ENCODE assay signal across 16 mouse cellular contexts in the genomic region with DNA sequence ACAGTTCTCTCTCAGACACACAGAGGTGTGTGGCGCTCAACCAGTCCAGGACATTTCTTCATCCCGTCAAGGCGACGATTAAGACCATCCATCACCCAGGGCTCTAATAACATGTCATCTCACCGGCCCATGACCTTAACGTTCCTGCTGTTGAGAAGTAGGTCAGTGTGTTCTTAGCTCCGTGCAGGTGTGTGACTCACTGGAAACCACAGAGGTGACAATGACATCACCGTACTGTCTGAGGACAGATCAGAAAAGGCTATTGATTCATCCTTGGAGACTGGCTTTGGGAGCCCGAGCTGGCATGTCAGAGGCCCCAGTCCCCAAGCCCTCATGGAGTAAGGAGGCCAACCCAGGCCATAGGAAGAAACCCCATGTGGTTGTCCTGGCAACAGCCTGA.
A peak's percentile ranks its signal among the peaks of the same experiment; 100 is the strongest.
DNase-seq lines count a peak whose midpoint lies in the region; ATAC-seq and TF ChIP-seq lines count a peak whose summit lies in the region.
"Had no signal": no experiment of that assay in that cellular context is flagged by ENCODE, and none has a peak within 500 bp of the region (broad histone marks: within the 10 kb centered on the region; RNA-seq: fewer than 3 reads in every experiment).

No protein-coding gene starts in this region.

- WGBS in stomach, postnatal 0 days, result 59% methylated on average over 9 of the region's 9 CpGs
- 73% methylated on average over 9 of the region's 9 CpGs for WGBS in kidney, embryonic 15.5 days

- no peak overlapping the region for H3K9ac ChIP-seq in stomach, postnatal 0 days (ENCODE audit: low read length)
- no peak overlapping the region for H3K9ac ChIP-seq in kidney, embryonic 15.5 days
- H3K9ac ChIP-seq: forebrain, embryonic 12.5 days; liver, embryonic 13.5 days had no signal

- H3K9me3 ChIP-seq in stomach, postnatal 0 days (ENCODE audit: control insufficient read depth, low read length), result no peaks in the 10 kb centered on the region
- no peaks in the 10 kb centered on the region for H3K9me3 ChIP-seq in kidney, embryonic 15.5 days (replicated peaks)
- H3K9me3 ChIP-seq: forebrain, embryonic 12.5 days; liver, embryonic 13.5 days had no signal

- no peaks in the 10 kb centered on the region; the same call in 1 of the 2 replicates for H3K4me1 ChIP-seq in stomach, postnatal 0 days (replicated peaks; ENCODE audit: control insufficient read depth, insufficient read depth)
- peaks cover 42% of the 10 kb centered on the region for H3K4me1 ChIP-seq in kidney, embryonic 15.5 days

- TF ChIP-seq CTCF in stomach, postnatal 0 days (IDR thresholded peaks at IDR 0.05; ENCODE audit: low read depth), result no peak

- peak; percentile 34 for DNase-seq in adrenal gland, adult 8-10 months
- DNase-seq in adrenal gland, postnatal 25 days, result no peak
- DNase-seq in retina, postnatal 1 day, result peak; percentile 29
- no peak for DNase-seq in retina, embryonic 14.5 days (ENCODE audit: low spot score)
- DNase-seq in stomach, postnatal 0 days (ENCODE audit: low spot score), result no peak
- peak; percentile 43 for DNase-seq in thymus, postnatal 4 days
- no peak for DNase-seq in embryo, embryonic 10 days (ENCODE audit: low spot score)
- DNase-seq: cerebellum, adult 18-20 months; gastrocnemius, postnatal 25 days; kidney, adult 8-10 months; liver, embryonic 13.5 days; spleen, adult 18-20 months had no signal

- no peak overlapping the region for H3K27ac ChIP-seq in stomach, postnatal 0 days (replicated peaks)
- H3K27ac ChIP-seq in kidney, embryonic 15.5 days, result no peak overlapping the region
- H3K27ac ChIP-seq: forebrain, embryonic 12.5 days; liver, embryonic 13.5 days had no signal

- TF ChIP-seq EP300 in stomach, postnatal 0 days (optimal IDR thresholded peaks at IDR 0.05), result no peak

- peak; percentile 75 for ATAC-seq in stomach, postnatal 0 days (ENCODE audit: low FRiP score, low TSS enrichment)
- no peak for ATAC-seq in kidney, embryonic 15.5 days (replicated peaks; ENCODE audit: low FRiP score)
- ATAC-seq: midbrain, embryonic 16.5 days; Patski had no signal

- no peak overlapping the region for H3K4me2 ChIP-seq in stomach, postnatal 0 days (replicated peaks; ENCODE audit: low read depth)
- H3K4me2 ChIP-seq in kidney, embryonic 15.5 days, result no peak overlapping the region
- H3K4me2 ChIP-seq: forebrain, embryonic 12.5 days; liver, embryonic 13.5 days had no signal

- H3K4me3 ChIP-seq in stomach, postnatal 0 days (ENCODE audit: low read depth, low read length), result no peak overlapping the region
- H3K4me3 ChIP-seq in kidney, embryonic 15.5 days (replicated peaks), result no peak overlapping the region
- H3K4me3 ChIP-seq: forebrain, embryonic 12.5 days; liver, embryonic 13.5 days had no signal

- no peaks in the 10 kb centered on the region for H3K27me3 ChIP-seq in stomach, postnatal 0 days (ENCODE audit: control insufficient read depth, insufficient read depth, low read length)
- H3K27me3 ChIP-seq in kidney, embryonic 15.5 days, result no peaks in the 10 kb centered on the region
- H3K27me3 ChIP-seq: liver, embryonic 13.5 days had no signal

- no peaks in the 10 kb centered on the region for H3K36me3 ChIP-seq in stomach, postnatal 0 days (ENCODE audit: control insufficient read depth, insufficient read depth, low read length)
- no peaks in the 10 kb centered on the region for H3K36me3 ChIP-seq in kidney, embryonic 15.5 days
- H3K36me3 ChIP-seq: forebrain, embryonic 12.5 days; liver, embryonic 13.5 days had no signal

Comparison
In these comparisons a context has a peak if more than half of its experiments do, and no peak if none do; other contexts are left out.
1. DNase-seq: peak in adrenal gland, adult 8-10 months (single experiment), retina, postnatal 1 day (single experiment) and thymus, postnatal 4 days (single experiment); none in adrenal gland, postnatal 25 days (single experiment), retina, embryonic 14.5 days (single experiment), stomach, postnatal 0 days (single experiment) and embryo, embryonic 10 days (single experiment).